Mouse (Mus musculus): Measurements from ENCODE around the gene Ms4a6c. TPM values are rescaled to one million over a fixed set of nuclear protein-coding genes. Genes with fewer than 3 reads are reported as not detected.
"Not testable (repeated sequence)": the region's sequence is repeated elsewhere in the genome, so short reads cannot be mapped to it uniquely, and the experiment has no call there.

Ms4a6c gene
- polyA plus RNA-seq, 1 experiment from 2014 or later: 3.7 TPM

GRCm38 (mm10) chr19:11516246-11516645 lies 47.1 kb downstream of the Ms4a6c start, which contains the start of gene Ms4a6b:
Gene Ms4a6b, plus strand, starts transcription at chr19:11516512.
- no peak within 1 kb of the TSS for H3K4me3 ChIP-seq
- no peak within 1 kb of the TSS for H3K27ac ChIP-seq
- H3K4me1 ChIP-seq (replicated peaks): no peaks in the 10 kb centered on the region
- no peaks in the 10 kb centered on the region for H3K27me3 ChIP-seq
- ATAC-seq (ENCODE audit: low FRiP score): no peak
- no peak within 1 kb of the TSS for H3K4me2 ChIP-seq
- H3K9ac ChIP-seq: no peak within 1 kb of the TSS
- H3K9me3 ChIP-seq: no peaks in the 10 kb centered on the region
- no peaks in the 10 kb centered on the region for H3K36me3 ChIP-seq

DNA sequence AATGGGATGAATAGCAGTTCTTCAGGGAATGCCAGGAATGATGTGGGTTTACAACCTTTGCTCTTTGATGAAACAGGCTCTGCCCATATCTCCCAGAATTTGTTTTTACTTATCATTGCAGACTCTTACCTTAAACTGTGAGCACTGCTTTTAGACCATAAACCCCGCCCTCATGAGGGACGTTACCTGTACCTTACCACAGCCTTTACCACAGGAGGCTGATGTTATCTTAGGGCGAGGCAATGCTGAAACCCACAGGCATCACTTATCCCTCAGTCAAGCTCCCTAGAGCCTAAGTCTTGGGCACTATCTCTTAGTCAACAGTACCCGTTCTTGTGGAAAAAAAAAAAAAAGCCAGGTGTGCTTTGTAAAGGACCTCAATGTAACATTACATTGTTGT lies 47.7 kb downstream of the Ms4a6c start:
- Histone ChIP-seq H3K4me2 (no peak overlapping the region), H3K36me3 (no peaks in the 10 kb centered on the region), H3K27ac (no peak overlapping the region), H3K9ac (no peak overlapping the region), H3K27me3 (no peaks in the 10 kb centered on the region), H3K9me3 (no peaks in the 10 kb centered on the region), H3K4me3 (no peak overlapping the region), H3K4me1 (replicated peaks) (no peaks in the 10 kb centered on the region)
- ATAC-seq (ENCODE audit: low FRiP score): no peak
- 84% methylated on average over 4 of the region's 4 CpGs for WGBS

GRCm38 (mm10) chr19:11517373-11517772 lies 48.2 kb downstream of the Ms4a6c start:
- not testable (repeated sequence) for H3K27ac ChIP-seq; H3K9me3 ChIP-seq; H3K4me3 ChIP-seq; H3K4me1 ChIP-seq (replicated peaks); H3K4me2 ChIP-seq; ATAC-seq (ENCODE audit: low FRiP score); H3K36me3 ChIP-seq; H3K27me3 ChIP-seq; H3K9ac ChIP-seq
- WGBS: 68% methylated on average over 1 of the region's 1 CpGs

- H3K9ac ChIP-seq; H3K9me3 ChIP-seq; H3K27ac ChIP-seq; H3K4me1 ChIP-seq (replicated peaks); H3K27me3 ChIP-seq; H3K36me3 ChIP-seq; H3K4me3 ChIP-seq; ATAC-seq (ENCODE audit: low FRiP score); H3K4me2 ChIP-seq: not testable (repeated sequence)
- WGBS: 95% methylated on average over 2 of the region's 2 CpGs
Observed at GRCm38 (mm10) chr19:11518356-11518755, 49.2 kb downstream of the Ms4a6c start.

DNA sequence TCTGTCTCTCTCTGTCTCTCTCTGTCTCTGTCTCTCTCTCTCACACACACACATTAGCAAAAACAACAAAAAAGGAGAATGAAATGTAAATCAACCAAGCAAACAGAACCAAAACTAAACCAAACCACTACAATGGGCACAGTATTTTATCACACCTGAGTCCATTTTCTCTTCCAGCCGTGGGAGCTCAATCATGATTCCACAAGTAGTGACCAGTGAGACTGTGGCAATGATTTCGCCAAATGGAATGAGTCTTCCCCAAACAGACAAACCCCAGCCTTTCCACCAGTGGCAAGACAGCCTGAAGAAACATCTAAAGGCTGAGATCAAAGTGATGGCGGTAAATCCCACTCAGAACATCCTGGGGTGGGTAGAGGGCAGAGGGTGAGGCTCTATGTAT lies 51.0 kb downstream of the Ms4a6c start:
- Histone ChIP-seq H3K27ac (no peak overlapping the region), H3K9me3 (no peaks in the 10 kb centered on the region), H3K4me2 (no peak overlapping the region), H3K36me3 (no peaks in the 10 kb centered on the region), H3K4me3 (no peak overlapping the region), H3K27me3 (no peaks in the 10 kb centered on the region), H3K4me1 (replicated peaks) (no peaks in the 10 kb centered on the region), H3K9ac (no peak overlapping the region)
- ATAC-seq (ENCODE audit: low FRiP score): no peak
- WGBS: 95% methylated on average over 3 of the region's 3 CpGs

Other genes with a start within 250 kb of the Ms4a6c start
- gene Ms4a12, start 236.9 kb upstream of the Ms4a6c start, polyA plus RNA-seq (2015; fragmentation: Nextera tagmentation; extraction: Ambion mirVana): not detected in 2 replicates
- not detected in 2 replicates for gene Ms4a1, start 203.1 kb upstream of the Ms4a6c start, polyA plus RNA-seq (2015; fragmentation: Nextera tagmentation; extraction: Ambion mirVana)
- not detected in 2 replicates for gene Ms4a5, start 185.5 kb upstream of the Ms4a6c start, polyA plus RNA-seq (2015; fragmentation: Nextera tagmentation; extraction: Ambion mirVana)
- gene Ms4a14, start 154.9 kb upstream of the Ms4a6c start, polyA plus RNA-seq (2015; fragmentation: Nextera tagmentation; extraction: Ambion mirVana): 0.08 TPM in 1 of 2 replicates, not detected in the other
- gene Ms4a7, start 133.2 kb upstream of the Ms4a6c start, polyA plus RNA-seq (2015; fragmentation: Nextera tagmentation; extraction: Ambion mirVana): 3.2 and 3.8 TPM in 2 replicates
- 2.1 and 2.6 TPM in 2 replicates for gene Ms4a4a, start 93.8 kb upstream of the Ms4a6c start, polyA plus RNA-seq (2015; fragmentation: Nextera tagmentation; extraction: Ambion mirVana)
- gene Ms4a4c, start 64.6 kb upstream of the Ms4a6c start, polyA plus RNA-seq (2015; fragmentation: Nextera tagmentation; extraction: Ambion mirVana): 0.14 and 0.44 TPM in 2 replicates
- not detected in 2 replicates for gene Ms4a4b, start 25.8 kb upstream of the Ms4a6c start, polyA plus RNA-seq (2015; fragmentation: Nextera tagmentation; extraction: Ambion mirVana)
- gene Gm8369, start 16.6 kb downstream of the Ms4a6c start, polyA plus RNA-seq (2015; fragmentation: Nextera tagmentation; extraction: Ambion mirVana): not detected in 2 replicates
- 2.2 and 3.6 TPM in 2 replicates for gene Ms4a6b, start 47.1 kb downstream of the Ms4a6c start, polyA plus RNA-seq (2015; fragmentation: Nextera tagmentation; extraction: Ambion mirVana)
- gene Ms4a4d, start 67.4 kb downstream of the Ms4a6c start, polyA plus RNA-seq (2015; fragmentation: Nextera tagmentation; extraction: Ambion mirVana): not detected in 2 replicates
- gene Ms4a6d, start 135.5 kb downstream of the Ms4a6c start, polyA plus RNA-seq (2015; fragmentation: Nextera tagmentation; extraction: Ambion mirVana): 2.6 and 2.7 TPM in 2 replicates
- gene Ms4a2, start 154.4 kb downstream of the Ms4a6c start, polyA plus RNA-seq (2015; fragmentation: Nextera tagmentation; extraction: Ambion mirVana): 0.10 and 0.16 TPM in 2 replicates
- not detected in 2 replicates for gene Ms4a3, start 171.5 kb downstream of the Ms4a6c start, polyA plus RNA-seq (2015; fragmentation: Nextera tagmentation; extraction: Ambion mirVana)
- gene Oosp2, start 191.2 kb downstream of the Ms4a6c start, polyA plus RNA-seq (2015; fragmentation: Nextera tagmentation; extraction: Ambion mirVana): not detected in 2 replicates
- gene Oosp1, start 221.8 kb downstream of the Ms4a6c start, polyA plus RNA-seq (2015; fragmentation: Nextera tagmentation; extraction: Ambion mirVana): not detected in 2 replicates
- not detected in 2 replicates for gene Oosp3, start 227.7 kb downstream of the Ms4a6c start, polyA plus RNA-seq (2015; fragmentation: Nextera tagmentation; extraction: Ambion mirVana)

Data from hindbrain, embryonic 13.5 days (tissue).